Mouse (Mus musculus) bone marrow macrophage, adult 2 months (primary cell): Measurements from ENCODE around the gene N4bp2. TPM values are rescaled to one million over a fixed set of nuclear protein-coding genes. Genes with fewer than 3 reads are reported as not detected.

Experiments used
- H3K27ac ChIP-seq: 2 replicates; pipeline ENCODE4 v1.5.1; 2012; ENCODE audit warnings: low read depth, low read length; ENCODE audit not compliant: insufficient read depth
- H3K4me1 ChIP-seq: 2 replicates; pipeline ENCODE4 v1.6.1; 2012; ENCODE audit warnings: low read length; ENCODE audit not compliant: control insufficient read depth, insufficient read depth
- H3K4me3 ChIP-seq: 2 replicates; pipeline ENCODE4 v1.5.1; 2012; ENCODE audit warnings: mild to moderate bottlenecking, low read length, moderate library complexity; ENCODE audit not compliant: insufficient read depth
- CTCF ChIP-seq: IDR thresholded peaks from 2 replicates; pipeline ENCODE4 v1.5.1; 2012; ENCODE audit warnings: low read depth, mild to moderate bottlenecking, low read length, moderate library complexity
- POLR2A ChIP-seq: IDR thresholded peaks from 2 replicates; pipeline ENCODE4 v1.6.1; 2012; ENCODE audit warnings: mild to moderate bottlenecking, low read depth, low read length, borderline replicate concordance
- polyA plus RNA-seq: library from polyadenylated mRNA; stranded (reverse); fragments of >200 nt; gene quantifications from 2 replicates; pipeline ENCODE4 v1.2.4, GENCODE M21; 2012; ENCODE audit not compliant: missing spikeins, insufficient read depth, insufficient read length

Gene N4bp2
- polyA plus RNA-seq, 1 experiment = 10.1 TPM

- TF ChIP-seq CTCF (no peak), POLR2A (no peak)
- Histone ChIP-seq H3K4me1 (no peaks in the 10 kb centered on the region), H3K4me3 (no peak overlapping the region), H3K27ac (no peak overlapping the region)
These were observed 83.6 kb downstream of the N4bp2 start for GRCm38 (mm10) chr5:65846958-65847357.

- TF ChIP-seq CTCF = no peak
- TF ChIP-seq POLR2A = no peak
- H3K27ac ChIP-seq = no peak overlapping the region
- no peak overlapping the region for H3K4me3 ChIP-seq
- H3K4me1 ChIP-seq = no peaks in the 10 kb centered on the region
These were observed 84.3 kb downstream of the N4bp2 start for GRCm38 (mm10) chr5:65847656-65848055.

GRCm38 (mm10) chr5:65850765-65851164 lies 87.4 kb downstream of the N4bp2 start:
- no peak overlapping the region for H3K4me3 ChIP-seq
- no peaks in the 10 kb centered on the region for H3K4me1 ChIP-seq
- H3K27ac ChIP-seq = no peak overlapping the region
- TF ChIP-seq CTCF (no peak), POLR2A (no peak)

GRCm38 (mm10) chr5:65854786-65855191 lies 91.5 kb downstream of the N4bp2 start:
- TF ChIP-seq CTCF (no peak), POLR2A (no peak)
- H3K27ac ChIP-seq = no peak overlapping the region
- no peaks in the 10 kb centered on the region for H3K4me1 ChIP-seq
- H3K4me3 ChIP-seq = no peak overlapping the region

- TF ChIP-seq POLR2A (no peak), CTCF (no peak)
- Histone ChIP-seq H3K4me3 (no peak overlapping the region), H3K27ac (no peak overlapping the region), H3K4me1 (peaks cover 4% of the 10 kb centered on the region)
These were observed 92.2 kb downstream of the N4bp2 start for GRCm38 (mm10) chr5:65855571-65855970.

- no peak overlapping the region for H3K4me3 ChIP-seq
- TF ChIP-seq POLR2A (no peak), CTCF (no peak)
- H3K4me1 ChIP-seq = peaks cover 8% of the 10 kb centered on the region
- no peak overlapping the region for H3K27ac ChIP-seq
These were observed 93.5 kb downstream of the N4bp2 start for GRCm38 (mm10) chr5:65856591-65857411.

- Histone ChIP-seq H3K27ac (no peak overlapping the region), H3K4me3 (no peak overlapping the region), H3K4me1 (peaks cover 8% of the 10 kb centered on the region)
- TF ChIP-seq POLR2A (no peak), CTCF (no peak)
These were observed 94.6 kb downstream of the N4bp2 start for GRCm38 (mm10) chr5:65857935-65858334.

- H3K27ac ChIP-seq = no peak overlapping the region
- H3K4me1 ChIP-seq = peaks cover 8% of the 10 kb centered on the region
- no peak for TF ChIP-seq CTCF
- TF ChIP-seq POLR2A = no peak
These were observed 95.0 kb downstream of the N4bp2 start for GRCm38 (mm10) chr5:65858355-65858754.

GRCm38 (mm10) chr5:65858898-65859297 lies 95.6 kb downstream of the N4bp2 start:
- no peak overlapping the region for H3K4me3 ChIP-seq
- H3K27ac ChIP-seq = no peak overlapping the region

More at GRCm38 (mm10) chr5:65858355-65858754, 95.0 kb downstream of the N4bp2 start:
- no peak overlapping the region for H3K4me3 ChIP-seq

GRCm38 (mm10) chr5:65859396-65859795 lies 96.1 kb downstream of the N4bp2 start:
- Histone ChIP-seq H3K4me3 (no peak overlapping the region), H3K4me1 (peaks cover 8% of the 10 kb centered on the region), H3K27ac (no peak overlapping the region)
- no peak for TF ChIP-seq POLR2A
- no peak for TF ChIP-seq CTCF

More at GRCm38 (mm10) chr5:65858898-65859297, 95.6 kb downstream of the N4bp2 start:
- H3K4me1 ChIP-seq = peaks cover 8% of the 10 kb centered on the region
- TF ChIP-seq CTCF (no peak), POLR2A (no peak)
